Mouse (Mus musculus): ENCODE data around the gene Olfr1256. TPM values are rescaled to one million over a fixed set of nuclear protein-coding genes. Genes with fewer than 3 reads are reported as not detected.

The Olfr1256 gene
- polyA plus RNA-seq (2012; fragmentation: generic; extraction: Trizol): not detected
- long read RNA-seq, experiment 1: 0 reads
- long read RNA-seq, experiment 2: 0 reads

GRCm38 (mm10) chr2:89841455-89841854 is at the start of gene Olfr1256:
TSS of gene Olfr1256 (minus strand) at chr2:89841555.
- Histone ChIP-seq H3K4me3 (ENCODE audit: insufficient read depth, poor library complexity, severe bottlenecking) (no peak within 1 kb of the TSS), H3K79me3 (ENCODE audit: low read depth) (no peaks in the 10 kb centered on the region), H3K27me3 (ENCODE audit: control insufficient read depth, insufficient read depth, insufficient read length) (no peaks in the 10 kb centered on the region), H3K79me2 (ENCODE audit: control insufficient read depth, insufficient read depth) (no peaks in the 10 kb centered on the region), H3ac (ENCODE audit: control insufficient read depth, insufficient read length, low read depth) (no peak within 1 kb of the TSS), H3K36me3 (ENCODE audit: control insufficient read depth, insufficient read depth) (no peaks in the 10 kb centered on the region)
- TF ChIP-seq MYOD1 (IDR thresholded peaks at IDR 0.05; ENCODE audit: control insufficient read depth, insufficient read length, low read depth): no peak

- TF ChIP-seq MAX (IDR thresholded peaks at IDR 0.05) (no peak), MYOD1 (IDR thresholded peaks at IDR 0.05; ENCODE audit: control insufficient read depth, insufficient read length, low read depth) (no peak), CEBPB (IDR thresholded peaks at IDR 0.05; ENCODE audit: low read depth) (no peak), USF1 (IDR thresholded peaks at IDR 0.05; ENCODE audit: low read depth) (no peak), MYOG (IDR thresholded peaks at IDR 0.05; ENCODE audit: control insufficient read depth, extremely low read depth, insufficient read length) (no peak)
- Histone ChIP-seq H3K79me3 (ENCODE audit: low read depth) (no peaks in the 10 kb centered on the region), H3K27me3 (ENCODE audit: control insufficient read depth, insufficient read depth, insufficient read length) (no peaks in the 10 kb centered on the region), H3ac (ENCODE audit: control insufficient read depth, insufficient read length, low read depth) (no peak within 1 kb of the TSS), H3K36me3 (ENCODE audit: control insufficient read depth, insufficient read depth) (no peaks in the 10 kb centered on the region), H3K4me3 (ENCODE audit: insufficient read depth, poor library complexity, severe bottlenecking) (no peak within 1 kb of the TSS), H3K79me2 (ENCODE audit: control insufficient read depth, insufficient read depth) (no peaks in the 10 kb centered on the region)
Measured at GRCm38 (mm10) chr2:89878137-89878536, 36.8 kb upstream of the Olfr1256 start, which contains the start of gene Olfr1257. TSS of gene Olfr1257 (plus strand) at chr2:89878437.

GRCm38 (mm10) chr2:89849230-89849629 is 7.9 kb upstream of the Olfr1256 start:
- H3K4me3 ChIP-seq (ENCODE audit: insufficient read depth, poor library complexity, severe bottlenecking): no peak overlapping the region
- TF ChIP-seq FOSL1 (IDR thresholded peaks at IDR 0.05; ENCODE audit: insufficient read depth, low read length, poor library complexity, severe bottlenecking) (no peak), MAX (IDR thresholded peaks at IDR 0.05) (no peak), MYOG (IDR thresholded peaks at IDR 0.05; ENCODE audit: control insufficient read depth, extremely low read depth, insufficient read length) (no peak), MYOD1 (IDR thresholded peaks at IDR 0.05; ENCODE audit: control insufficient read depth, insufficient read length, low read depth) (no peak), CEBPB (IDR thresholded peaks at IDR 0.05; ENCODE audit: low read depth) (no peak), USF1 (IDR thresholded peaks at IDR 0.05; ENCODE audit: low read depth) (no peak), CTCF (IDR thresholded peaks at IDR 0.05; ENCODE audit: control insufficient read depth, insufficient read depth, insufficient read length) (no peak)
- no peak overlapping the region for H3ac ChIP-seq (ENCODE audit: control insufficient read depth, insufficient read length, low read depth)
- no peaks in the 10 kb centered on the region for H3K27me3 ChIP-seq (ENCODE audit: control insufficient read depth, insufficient read depth, insufficient read length)
- H3K79me2 ChIP-seq (ENCODE audit: control insufficient read depth, insufficient read depth): no peaks in the 10 kb centered on the region
- H3K36me3 ChIP-seq (ENCODE audit: control insufficient read depth, insufficient read depth): no peaks in the 10 kb centered on the region
- no peaks in the 10 kb centered on the region for H3K79me3 ChIP-seq (ENCODE audit: low read depth)

GRCm38 (mm10) chr2:89848105-89848504 is 6.8 kb upstream of the Olfr1256 start, which contains the start of gene Olfr48:
TSS of gene Olfr48 (minus strand) at chr2:89848205.
- no peak for TF ChIP-seq CTCF (IDR thresholded peaks at IDR 0.05; ENCODE audit: control insufficient read depth, insufficient read depth, insufficient read length)
- no peak for TF ChIP-seq MYOG (IDR thresholded peaks at IDR 0.05; ENCODE audit: control insufficient read depth, extremely low read depth, insufficient read length)
- TF ChIP-seq CEBPB (IDR thresholded peaks at IDR 0.05; ENCODE audit: low read depth): no peak
- TF ChIP-seq MYOD1 (IDR thresholded peaks at IDR 0.05; ENCODE audit: control insufficient read depth, insufficient read length, low read depth): no peak
- TF ChIP-seq FOSL1 (IDR thresholded peaks at IDR 0.05; ENCODE audit: insufficient read depth, low read length, poor library complexity, severe bottlenecking): no peak
- TF ChIP-seq USF1 (IDR thresholded peaks at IDR 0.05; ENCODE audit: low read depth): no peak
- no peak for TF ChIP-seq MAX (IDR thresholded peaks at IDR 0.05)
- no peaks in the 10 kb centered on the region for H3K79me2 ChIP-seq (ENCODE audit: control insufficient read depth, insufficient read depth)
- no peaks in the 10 kb centered on the region for H3K36me3 ChIP-seq (ENCODE audit: control insufficient read depth, insufficient read depth)
- H3ac ChIP-seq (ENCODE audit: control insufficient read depth, insufficient read length, low read depth): no peak within 1 kb of the TSS
- no peak within 1 kb of the TSS for H3K4me3 ChIP-seq (ENCODE audit: insufficient read depth, poor library complexity, severe bottlenecking)
- no peaks in the 10 kb centered on the region for H3K79me3 ChIP-seq (ENCODE audit: low read depth)
- H3K27me3 ChIP-seq (ENCODE audit: control insufficient read depth, insufficient read depth, insufficient read length): no peaks in the 10 kb centered on the region

- Histone ChIP-seq H3K79me3 (ENCODE audit: low read depth) (no peaks in the 10 kb centered on the region), H3K27me3 (ENCODE audit: control insufficient read depth, insufficient read depth, insufficient read length) (no peaks in the 10 kb centered on the region), H3K79me2 (ENCODE audit: control insufficient read depth, insufficient read depth) (no peaks in the 10 kb centered on the region), H3ac (ENCODE audit: control insufficient read depth, insufficient read length, low read depth) (no peak overlapping the region), H3K36me3 (ENCODE audit: control insufficient read depth, insufficient read depth) (no peaks in the 10 kb centered on the region), H3K4me3 (ENCODE audit: insufficient read depth, poor library complexity, severe bottlenecking) (no peak overlapping the region)
- TF ChIP-seq FOSL1 (IDR thresholded peaks at IDR 0.05; ENCODE audit: insufficient read depth, low read length, poor library complexity, severe bottlenecking) (no peak), USF1 (IDR thresholded peaks at IDR 0.05; ENCODE audit: low read depth) (no peak), CTCF (IDR thresholded peaks at IDR 0.05; ENCODE audit: control insufficient read depth, insufficient read depth, insufficient read length) (no peak), MAX (IDR thresholded peaks at IDR 0.05) (no peak), MYOG (IDR thresholded peaks at IDR 0.05; ENCODE audit: control insufficient read depth, extremely low read depth, insufficient read length) (no peak), MYOD1 (IDR thresholded peaks at IDR 0.05; ENCODE audit: control insufficient read depth, insufficient read length, low read depth) (no peak), CEBPB (IDR thresholded peaks at IDR 0.05; ENCODE audit: low read depth) (no peak)
Measured at GRCm38 (mm10) chr2:89820216-89820615, 21.1 kb downstream of the Olfr1256 start.

GRCm38 (mm10) chr2:89811751-89812150 is 29.6 kb downstream of the Olfr1256 start, which contains the start of gene Olfr1255:
TSS of gene Olfr1255 (plus strand) at chr2:89812051.
- H3K79me3 ChIP-seq (ENCODE audit: low read depth): no peaks in the 10 kb centered on the region
- no peak for TF ChIP-seq CEBPB (IDR thresholded peaks at IDR 0.05; ENCODE audit: low read depth)
- no peak for TF ChIP-seq MYOG (IDR thresholded peaks at IDR 0.05; ENCODE audit: control insufficient read depth, extremely low read depth, insufficient read length)
- TF ChIP-seq MYOD1 (IDR thresholded peaks at IDR 0.05; ENCODE audit: control insufficient read depth, insufficient read length, low read depth): no peak
- no peak for TF ChIP-seq CTCF (IDR thresholded peaks at IDR 0.05; ENCODE audit: control insufficient read depth, insufficient read depth, insufficient read length)
- TF ChIP-seq USF1 (IDR thresholded peaks at IDR 0.05; ENCODE audit: low read depth): no peak
- no peak for TF ChIP-seq MAX (IDR thresholded peaks at IDR 0.05)
- TF ChIP-seq FOSL1 (IDR thresholded peaks at IDR 0.05; ENCODE audit: insufficient read depth, low read length, poor library complexity, severe bottlenecking): no peak
- no peak within 1 kb of the TSS for H3K4me3 ChIP-seq (ENCODE audit: insufficient read depth, poor library complexity, severe bottlenecking)
- no peak within 1 kb of the TSS for H3ac ChIP-seq (ENCODE audit: control insufficient read depth, insufficient read length, low read depth)
- H3K36me3 ChIP-seq (ENCODE audit: control insufficient read depth, insufficient read depth): no peaks in the 10 kb centered on the region
- H3K27me3 ChIP-seq (ENCODE audit: control insufficient read depth, insufficient read depth, insufficient read length): no peaks in the 10 kb centered on the region
- no peaks in the 10 kb centered on the region for H3K79me2 ChIP-seq (ENCODE audit: control insufficient read depth, insufficient read depth)
